Mouse (Mus musculus) kidney, embryonic 15.5 days (tissue): ENCODE measurements around the gene Acadvl. TPM values are rescaled to one million over a fixed set of nuclear protein-coding genes. Genes with fewer than 3 reads are reported as not detected.
A peak's percentile ranks its signal among the peaks of the same experiment; 100 is the strongest.

Experiments used
- ATAC-seq: fragments of 200-750 bp; cut with Nextera tagmentation; replicated peaks from 2 replicates; pipeline ENCODE4 v1.8.0; 2017; ENCODE audit warnings: moderate TSS enrichment; ENCODE audit not compliant: low FRiP score
- H3K27ac ChIP-seq: fragments of 300-500 bp; sonication (generic); 2 replicates; pipeline ENCODE4 v1.5.1; 2015; ENCODE audit warnings: mild to moderate bottlenecking, inconsistent platforms
- H3K27me3 ChIP-seq: fragments of 300-500 bp; sonication (generic); 2 replicates; pipeline ENCODE4 v1.6.1; 2015; ENCODE audit warnings: inconsistent platforms
- H3K36me3 ChIP-seq: fragments of 300-500 bp; sonication (generic); 2 replicates; pipeline ENCODE4 v1.6.1; 2015; ENCODE audit warnings: inconsistent platforms
- H3K4me1 ChIP-seq: fragments of 300-500 bp; sonication (generic); 2 replicates; pipeline ENCODE4 v1.6.1; 2015; ENCODE audit warnings: inconsistent platforms
- H3K4me2 ChIP-seq: fragments of 300-500 bp; sonication (generic); 2 replicates; pipeline ENCODE4 v1.6.1; 2015; ENCODE audit warnings: moderate library complexity, mild to moderate bottlenecking, inconsistent platforms
- H3K4me3 ChIP-seq: fragments of 300-500 bp; sonication (generic); replicated peaks from 2 replicates; pipeline ENCODE4 v1.5.1; 2015; ENCODE audit warnings: mild to moderate bottlenecking, inconsistent platforms
- H3K9ac ChIP-seq: fragments of 300-500 bp; sonication (generic); 2 replicates; pipeline ENCODE4 v1.6.1; 2015; ENCODE audit warnings: mild to moderate bottlenecking, inconsistent platforms
- H3K9me3 ChIP-seq: fragments of 300-500 bp; sonication (generic); replicated peaks from 2 replicates; pipeline ENCODE4 v1.6.1; 2016; ENCODE audit warnings: inconsistent platforms
- whole genome bisulfite sequencing: fragments of 180-500 bp; shearing (Covaris S2); methylation state at CpG from one replicate; pipeline ENCODE4 v1.1.7; 2015; ENCODE audit warnings: mixed read lengths; 5-methylcytosine and 5-hydroxymethylcytosine counted together
- polyA plus RNA-seq: library from polyadenylated mRNA; unstranded; fragments of >200 nt; fragmentation: Nextera tagmentation; extraction: Ambion mirVana; gene quantifications from 2 replicates; pipeline ENCODE4 v1.2.1, GENCODE M21; 2015

The Acadvl gene
- polyA plus RNA-seq: 78.1 and 83.0 TPM in 2 replicates

DNA sequence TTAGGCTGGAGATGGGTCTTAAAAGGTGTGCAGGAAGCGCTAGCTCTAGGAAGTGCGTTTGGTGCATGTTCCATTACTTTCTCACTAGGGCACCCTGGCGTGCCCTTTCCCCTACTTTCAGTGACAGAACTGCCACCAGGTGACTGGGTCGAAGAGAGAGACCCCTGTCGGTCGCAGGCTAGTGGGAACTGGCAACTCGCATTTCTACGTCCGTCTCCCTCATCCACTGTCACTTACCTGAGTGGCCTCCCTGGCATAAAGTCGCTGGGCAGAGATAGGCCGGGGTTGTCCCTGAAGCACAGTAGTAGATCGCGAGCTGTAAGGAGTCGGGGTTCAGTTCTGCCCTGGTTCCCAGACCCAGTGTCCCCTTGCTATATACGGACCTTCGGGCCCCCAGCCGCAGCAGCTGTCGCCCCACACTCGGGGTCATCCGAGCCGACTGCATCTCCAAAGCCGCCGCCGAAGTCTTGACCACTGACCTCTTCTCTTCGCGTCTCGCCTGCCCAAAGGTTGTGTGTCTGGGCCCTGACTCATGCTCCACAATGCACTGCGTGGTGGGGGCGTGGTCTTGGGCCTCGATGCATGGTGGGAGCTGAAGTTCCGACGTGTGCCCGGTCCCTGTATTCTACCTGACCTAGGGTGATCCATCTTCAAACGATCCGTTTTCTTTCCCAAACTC lies at the start of gene Acadvl:
Gene Acadvl, minus strand, starts transcription at position 532 of the 679 bp plus-strand sequence.
- WGBS: under 1% methylated on average over 35 of the region's 35 CpGs
- H3K4me1 ChIP-seq: peaks cover 55% of the 10 kb centered on the region
- ATAC-seq: peak; percentile 85
- no peaks in the 10 kb centered on the region for H3K27me3 ChIP-seq
- H3K4me3 ChIP-seq: peak within 1 kb of the TSS; percentile 65
- H3K27ac ChIP-seq: peak within 1 kb of the TSS; percentile 82
- H3K4me2 ChIP-seq: peak within 1 kb of the TSS; percentile 91
- peaks cover 41% of the 10 kb centered on the region for H3K36me3 ChIP-seq
- H3K9ac ChIP-seq: peak within 1 kb of the TSS; percentile 79
- no peaks in the 10 kb centered on the region for H3K9me3 ChIP-seq

DNA sequence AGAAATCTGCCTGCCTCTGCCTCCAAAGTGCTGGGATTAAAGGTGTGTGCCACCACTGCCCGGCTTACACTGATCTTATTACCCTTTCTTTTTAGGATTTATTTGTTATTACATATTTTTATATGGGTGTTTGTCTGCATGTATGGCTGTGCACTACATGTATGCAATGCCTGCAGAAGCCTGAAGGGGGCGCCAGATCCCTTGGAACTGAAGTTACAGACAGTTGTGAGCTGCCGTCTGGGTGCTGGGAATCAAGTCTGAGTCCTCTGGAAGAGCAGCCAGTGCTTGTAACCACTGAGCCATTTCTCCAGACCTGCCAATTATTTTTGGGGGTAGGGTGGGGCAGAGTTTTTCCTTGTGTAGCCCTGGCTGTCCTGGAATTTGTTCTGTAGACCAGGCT lies 47.8 kb upstream of the Acadvl start:
- no peak overlapping the region for H3K9ac ChIP-seq
- 69% methylated on average over 3 of the region's 3 CpGs for WGBS
- H3K4me2 ChIP-seq: no peak overlapping the region
- H3K9me3 ChIP-seq: 0 out of 2 replicates have a peak, but pooled peaks cover 2% of the 10 kb centered on the region
- H3K36me3 ChIP-seq: no peaks in the 10 kb centered on the region
- peaks cover 18% of the 10 kb centered on the region; the same call in 1 of the 2 replicates for H3K4me1 ChIP-seq
- ATAC-seq: no peak
- H3K27me3 ChIP-seq: peaks cover 30% of the 10 kb centered on the region; the same call in 1 of the 2 replicates
- H3K4me3 ChIP-seq: no peak overlapping the region
- H3K27ac ChIP-seq: no peak overlapping the region

DNA sequence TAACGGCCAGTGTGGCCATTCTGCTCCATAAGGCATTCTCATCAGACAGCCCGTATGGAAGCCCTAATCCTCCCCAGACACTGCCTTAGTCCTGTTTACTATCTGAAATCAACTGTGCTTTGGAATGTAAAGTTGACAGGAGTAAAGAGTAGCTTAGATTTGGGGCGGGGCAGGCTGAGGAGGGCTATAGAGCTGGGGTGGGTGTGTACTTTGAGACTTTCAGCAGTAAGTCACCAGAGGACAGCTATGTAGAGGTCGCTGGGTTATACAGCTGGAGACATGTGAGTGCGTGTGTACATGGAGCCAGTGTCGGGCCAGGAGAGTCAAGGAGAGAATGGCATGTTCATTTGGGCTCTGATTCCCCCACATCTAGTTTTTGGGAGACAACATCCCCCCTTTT lies 44.7 kb upstream of the Acadvl start:
- Histone ChIP-seq H3K4me3 (no peak overlapping the region), H3K27ac (no peak overlapping the region), H3K27me3 (peaks cover 30% of the 10 kb centered on the region), H3K4me1 (0 out of 2 replicates have a peak, but pooled peaks cover 3% of the 10 kb centered on the region), H3K9ac (no peak overlapping the region), H3K9me3 (0 out of 2 replicates have a peak, but pooled peaks cover 2% of the 10 kb centered on the region), H3K36me3 (no peaks in the 10 kb centered on the region), H3K4me2 (no peak overlapping the region)
- WGBS: 55% methylated on average over 6 of the region's 6 CpGs
- no peak for ATAC-seq

DNA sequence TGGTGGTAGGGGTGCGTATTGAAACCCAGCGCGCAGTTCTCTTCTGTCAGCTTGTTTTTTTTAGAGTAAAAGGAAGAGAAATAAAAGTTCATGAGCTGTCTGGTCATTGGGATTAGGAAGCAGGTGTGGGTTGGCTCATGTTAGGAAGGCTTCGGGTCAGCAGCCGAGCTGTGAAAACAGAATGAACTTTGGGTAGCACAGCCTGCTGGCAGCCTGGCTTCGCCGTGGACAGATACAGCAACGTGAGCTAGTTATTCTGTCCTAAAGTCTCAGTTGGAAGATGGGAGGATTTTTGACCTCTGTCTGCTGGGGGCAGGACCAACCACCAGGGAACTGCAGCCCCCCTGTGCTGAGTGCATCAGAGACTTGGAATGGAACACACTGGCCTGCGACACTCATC lies 42.6 kb upstream of the Acadvl start:
- peaks cover 42% of the 10 kb centered on the region for H3K27me3 ChIP-seq
- no peak overlapping the region for H3K9ac ChIP-seq
- H3K4me3 ChIP-seq: no peak overlapping the region
- ATAC-seq: no peak
- H3K27ac ChIP-seq: no peak overlapping the region
- H3K36me3 ChIP-seq: no peaks in the 10 kb centered on the region
- H3K4me2 ChIP-seq: no peak overlapping the region
- H3K4me1 ChIP-seq: 0 out of 2 replicates have a peak, but pooled peaks cover 3% of the 10 kb centered on the region
- 65% methylated on average over 9 of the region's 9 CpGs for WGBS
- H3K9me3 ChIP-seq: no peaks in the 10 kb centered on the region

DNA sequence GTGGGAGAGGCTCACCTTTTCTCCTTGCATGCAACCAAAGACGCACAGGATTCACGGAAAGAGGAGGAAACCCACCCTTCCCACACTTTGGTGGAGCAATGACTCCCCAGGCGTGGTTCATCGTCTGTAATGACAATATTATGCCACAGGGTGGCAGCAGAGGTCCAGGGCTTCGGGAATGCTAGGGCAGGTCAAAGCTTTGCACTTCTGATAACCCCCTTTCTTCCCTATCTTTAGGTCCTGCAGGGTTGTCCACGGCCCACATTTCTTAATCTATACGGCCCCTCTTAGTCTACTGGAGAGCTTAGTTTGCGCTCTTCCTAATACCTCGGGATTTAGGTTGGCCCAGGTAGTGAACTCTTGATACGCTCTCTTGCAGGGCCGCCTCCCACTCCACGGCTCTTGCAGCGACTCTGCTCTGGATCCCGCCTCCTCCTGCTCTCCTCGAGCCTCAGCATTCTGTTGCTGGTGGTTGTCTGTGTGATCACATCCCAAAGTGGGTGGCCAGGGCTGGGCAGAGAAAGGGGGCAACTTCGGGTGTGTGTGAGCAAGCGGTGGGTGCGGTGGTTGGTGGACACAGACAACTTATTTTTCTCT lies 40.5 kb upstream of the Acadvl start:
- Histone ChIP-seq H3K9ac (no peak overlapping the region), H3K4me3 (0 out of 2 replicates have a peak overlapping the region, but pooled peaks have one; percentile 7), H3K27me3 (peaks cover 39% of the 10 kb centered on the region), H3K27ac (no peak overlapping the region), H3K4me2 (peak overlapping the region; percentile 47), H3K9me3 (no peaks in the 10 kb centered on the region), H3K4me1 (0 out of 2 replicates have a peak, but pooled peaks cover 3% of the 10 kb centered on the region), H3K36me3 (no peaks in the 10 kb centered on the region)
- peak; percentile 31 for ATAC-seq
- 22% methylated on average over 17 of the region's 18 CpGs for WGBS

DNA sequence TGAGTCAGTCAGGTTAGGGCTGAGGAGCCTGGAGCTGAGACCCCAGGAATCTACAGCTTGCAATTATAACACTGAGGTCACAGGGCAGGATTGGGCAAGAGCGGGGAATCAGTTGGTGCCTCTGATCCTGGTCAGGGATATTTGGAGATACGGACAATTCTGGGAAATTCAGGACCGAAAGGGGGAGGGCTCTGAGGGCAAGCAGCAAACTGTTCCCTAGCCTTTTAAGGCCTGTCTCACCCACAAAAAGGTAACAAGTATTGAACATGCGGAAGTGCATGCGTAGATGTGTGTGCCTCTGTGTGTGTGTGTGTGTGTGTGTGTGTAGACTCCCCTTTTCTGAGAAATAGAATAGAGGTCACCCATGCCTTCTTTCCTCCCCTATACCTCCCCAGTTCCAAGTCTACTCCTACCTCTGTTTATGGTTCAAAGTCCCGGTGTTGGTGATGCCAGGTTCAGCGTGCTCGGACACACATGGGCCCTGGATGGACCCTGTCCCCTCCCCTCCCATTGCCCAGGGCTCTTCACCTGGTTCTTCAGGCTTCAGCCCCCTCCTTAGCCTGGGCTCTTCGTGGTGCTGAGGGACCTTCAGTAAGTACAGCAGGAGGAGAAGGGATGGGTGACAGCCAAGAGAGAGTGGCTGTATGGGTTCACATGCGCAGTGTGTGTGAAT lies 38.8 kb upstream of the Acadvl start, which contains the start of gene Asgr1:
Gene Asgr1, plus strand, starts transcription at position 188 of the 673 bp plus-strand sequence.
- Histone ChIP-seq H3K4me3 (no peak within 1 kb of the TSS), H3K9me3 (no peaks in the 10 kb centered on the region), H3K4me2 (no peak within 1 kb of the TSS), H3K27ac (no peak within 1 kb of the TSS), H3K9ac (no peak within 1 kb of the TSS), H3K36me3 (no peaks in the 10 kb centered on the region), H3K27me3 (peaks cover 31% of the 10 kb centered on the region), H3K4me1 (0 out of 2 replicates have a peak, but pooled peaks cover 3% of the 10 kb centered on the region)
- no peak for ATAC-seq
- WGBS: 85% methylated on average over 10 of the region's 10 CpGs

DNA sequence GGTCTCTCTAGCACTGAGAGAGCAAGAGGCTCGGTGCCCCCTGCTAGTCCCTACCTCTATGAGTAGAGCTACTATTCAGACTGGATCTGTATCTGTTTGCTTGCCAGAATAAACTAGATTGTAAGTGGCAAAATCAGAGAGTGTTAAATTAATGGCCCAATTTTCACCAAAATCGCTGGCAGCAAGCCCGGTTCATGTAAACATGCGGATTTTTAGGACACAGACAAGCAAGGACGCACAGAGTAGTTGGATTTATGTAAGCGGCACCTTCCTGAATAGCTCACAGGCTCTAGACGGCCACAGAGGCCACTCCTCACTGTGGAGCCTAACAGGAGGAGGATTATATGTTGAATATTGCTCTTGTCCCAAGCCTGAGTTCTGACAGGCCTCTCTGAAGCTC lies 37.9 kb upstream of the Acadvl start:
- WGBS: 63% methylated on average over 7 of the region's 7 CpGs
- Histone ChIP-seq H3K9me3 (no peaks in the 10 kb centered on the region), H3K27ac (no peak overlapping the region), H3K4me2 (no peak overlapping the region), H3K4me1 (0 out of 2 replicates have a peak, but pooled peaks cover 3% of the 10 kb centered on the region), H3K4me3 (no peak overlapping the region), H3K27me3 (peaks cover 30% of the 10 kb centered on the region), H3K9ac (no peak overlapping the region), H3K36me3 (no peaks in the 10 kb centered on the region)
- no peak for ATAC-seq

DNA sequence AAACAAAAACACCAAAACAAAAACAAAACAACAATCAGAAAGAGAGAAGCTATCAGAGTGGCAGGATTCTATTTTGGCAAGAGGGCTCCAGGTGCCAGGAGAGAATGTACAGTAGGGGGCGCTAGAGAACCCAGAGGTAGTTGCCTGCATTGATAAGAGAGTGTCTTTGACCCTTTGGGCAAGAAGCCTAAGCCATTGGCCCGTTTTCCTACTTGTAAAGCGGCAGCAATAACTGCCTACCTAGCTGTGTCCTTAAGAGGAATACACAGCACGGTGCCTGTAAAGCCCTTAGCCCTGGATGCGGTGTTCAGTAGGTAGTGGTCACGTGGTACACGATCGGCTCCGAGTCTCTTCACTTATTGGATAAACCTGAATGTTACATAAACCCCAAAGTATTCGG lies 34.6 kb upstream of the Acadvl start:
- H3K9ac ChIP-seq: no peak overlapping the region
- no peak for ATAC-seq
- WGBS: 58% methylated on average over 10 of the region's 10 CpGs

DNA sequence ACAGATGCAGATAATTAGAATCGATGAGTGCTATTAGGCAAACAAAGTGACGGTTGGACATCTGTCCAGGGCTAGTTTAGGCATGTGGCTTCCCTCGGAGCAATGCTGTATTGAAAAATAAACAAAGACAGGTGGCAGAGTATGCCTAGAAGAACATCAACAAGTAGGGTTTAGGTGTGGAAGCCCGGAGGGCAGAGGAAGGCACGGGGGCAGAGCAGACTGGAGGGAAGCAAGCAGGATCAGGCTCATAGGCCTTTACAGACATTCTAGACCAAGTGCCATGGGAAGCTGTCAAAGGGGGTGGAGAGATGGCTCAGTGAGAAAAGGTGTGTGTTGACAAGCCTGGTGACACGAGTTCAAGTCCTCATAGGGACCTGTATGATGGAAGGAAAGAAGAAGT lies 34.2 kb upstream of the Acadvl start:
- Histone ChIP-seq H3K9me3 (no peaks in the 10 kb centered on the region), H3K9ac (no peak overlapping the region), H3K4me2 (no peak overlapping the region), H3K4me3 (no peak overlapping the region), H3K36me3 (peaks cover 7% of the 10 kb centered on the region), H3K4me1 (peaks cover 16% of the 10 kb centered on the region), H3K27me3 (peaks cover 13% of the 10 kb centered on the region), H3K27ac (no peak overlapping the region)
- WGBS: 73% methylated on average over 6 of the region's 6 CpGs
- ATAC-seq: no peak

More for the DNA sequence above, 34.6 kb upstream of the Acadvl start:
- H3K27me3 ChIP-seq: peaks cover 17% of the 10 kb centered on the region
- peaks cover 12% of the 10 kb centered on the region for H3K4me1 ChIP-seq
- H3K9me3 ChIP-seq: no peaks in the 10 kb centered on the region
- 0 out of 2 replicates have a peak, but pooled peaks cover 2% of the 10 kb centered on the region for H3K36me3 ChIP-seq
- H3K4me3 ChIP-seq: no peak overlapping the region
- H3K4me2 ChIP-seq: no peak overlapping the region
- H3K27ac ChIP-seq: no peak overlapping the region

DNA sequence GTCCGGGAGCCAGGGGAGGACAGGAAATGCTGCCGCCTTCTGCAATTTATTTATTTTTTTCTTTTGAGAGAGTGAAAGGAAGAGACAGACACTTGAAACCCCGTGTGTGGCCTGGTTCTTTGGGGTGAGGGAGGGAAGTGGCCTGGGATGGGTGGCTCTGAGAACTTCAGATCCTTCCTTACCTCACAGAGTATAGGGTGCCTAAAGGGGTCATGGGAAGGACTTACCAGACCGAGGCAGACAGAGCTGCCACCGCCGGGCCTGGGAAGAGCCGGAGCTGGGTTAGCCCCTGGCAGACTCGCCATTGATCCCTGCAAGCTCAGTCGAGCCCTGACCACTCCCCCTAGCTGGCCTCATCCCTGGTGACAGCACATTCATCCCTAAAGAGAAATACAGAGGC lies 30.2 kb upstream of the Acadvl start:
- peak overlapping the region; percentile 58 for H3K27ac ChIP-seq
- peaks cover 43% of the 10 kb centered on the region for H3K36me3 ChIP-seq
- H3K27me3 ChIP-seq: 0 out of 2 replicates have a peak, but pooled peaks cover under 1% of the 10 kb centered on the region
- no peaks in the 10 kb centered on the region for H3K9me3 ChIP-seq
- peak; percentile 52 for ATAC-seq
- no peak overlapping the region for H3K9ac ChIP-seq
- peaks cover 21% of the 10 kb centered on the region for H3K4me1 ChIP-seq
- WGBS: 16% methylated on average over 9 of the region's 9 CpGs
- no peak overlapping the region; the same call in 1 of the 2 replicates for H3K4me2 ChIP-seq
- H3K4me3 ChIP-seq: no peak overlapping the region

DNA sequence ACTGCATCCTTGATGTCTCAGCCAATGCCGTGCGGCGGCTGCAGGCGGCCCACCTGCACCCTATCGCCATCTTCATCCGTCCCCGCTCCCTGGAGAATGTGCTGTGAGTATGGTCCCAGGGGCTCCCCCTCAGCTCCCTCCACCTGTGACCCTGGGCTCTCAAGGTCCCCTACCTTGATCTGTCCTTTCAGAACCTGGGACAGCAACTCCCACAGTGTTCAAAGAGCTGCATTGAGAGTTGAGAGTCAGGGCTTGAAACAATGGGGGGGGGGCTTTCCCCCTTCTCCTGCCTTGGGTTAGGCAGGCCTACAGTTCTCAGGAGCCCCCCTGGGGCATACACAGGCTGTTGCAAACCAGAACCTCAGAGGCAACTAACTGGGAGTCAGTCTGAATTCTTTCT lies 28.5 kb upstream of the Acadvl start:
- Histone ChIP-seq H3K4me3 (no peak overlapping the region), H3K9ac (no peak overlapping the region), H3K9me3 (no peaks in the 10 kb centered on the region), H3K27ac (no peak overlapping the region), H3K27me3 (no peaks in the 10 kb centered on the region), H3K4me2 (no peak overlapping the region), H3K36me3 (peaks cover 59% of the 10 kb centered on the region), H3K4me1 (peaks cover 21% of the 10 kb centered on the region)
- WGBS: 87% methylated on average over 7 of the region's 7 CpGs
- ATAC-seq: no peak
